Mouse (Mus musculus): ENCODE data around the gene Gng7. TPM values are rescaled to one million over a fixed set of nuclear protein-coding genes. Genes with fewer than 3 reads are reported as not detected.

The Gng7 gene
- polyA plus RNA-seq, 1 experiment from 2014 or later: 15.3 TPM

- ATAC-seq: peak; percentile 94
- peak; percentile 100 for DNase-seq (ENCODE audit: low spot score)
- H3K27ac ChIP-seq (ENCODE audit: low read depth, low read length): peak within 1 kb of the TSS; percentile 60
- peak within 1 kb of the TSS; percentile 84 for H3K4me2 ChIP-seq (ENCODE audit: low read length)
- peak within 1 kb of the TSS; percentile 71 for H3K9ac ChIP-seq (ENCODE audit: low read length)
- peaks cover 42% of the 10 kb centered on the region for H3K27me3 ChIP-seq (replicated peaks; ENCODE audit: control insufficient read depth, insufficient read depth, low read length)
- H3K4me3 ChIP-seq (ENCODE audit: low read depth, low read length): peak within 1 kb of the TSS; percentile 44
- under 1% methylated on average over 56 of the region's 56 CpGs for WGBS
- H3K36me3 ChIP-seq (ENCODE audit: control insufficient read depth, insufficient read depth, low read length): no peaks in the 10 kb centered on the region
- H3K9me3 ChIP-seq (replicated peaks; ENCODE audit: control insufficient read depth, low read length): no peaks in the 10 kb centered on the region
- peaks cover 36% of the 10 kb centered on the region for H3K4me1 ChIP-seq (ENCODE audit: control insufficient read depth, insufficient read depth, low read length)
Observed at GRCm38 (mm10) chr10:80929299-80930226, 85.2 kb downstream of the Gng7 start, which contains the start of gene Gadd45b. Gene Gadd45b, plus strand, starts transcription at chr10:80930073.

- Histone ChIP-seq H3K36me3 (ENCODE audit: control insufficient read depth, insufficient read depth, low read length) (no peaks in the 10 kb centered on the region), H3K9me3 (replicated peaks; ENCODE audit: control insufficient read depth, low read length) (no peaks in the 10 kb centered on the region), H3K4me2 (ENCODE audit: low read length) (peak overlapping the region; percentile 84), H3K27ac (ENCODE audit: low read depth, low read length) (peak overlapping the region; percentile 44; the same call in 1 of the 2 replicates), H3K4me3 (ENCODE audit: low read depth, low read length) (peak overlapping the region; percentile 44), H3K4me1 (ENCODE audit: control insufficient read depth, insufficient read depth, low read length) (peaks cover 33% of the 10 kb centered on the region), H3K27me3 (replicated peaks; ENCODE audit: control insufficient read depth, insufficient read depth, low read length) (peaks cover 34% of the 10 kb centered on the region), H3K9ac (ENCODE audit: low read length) (peak overlapping the region; percentile 71)
- peak; percentile 33 for ATAC-seq
- WGBS: under 1% methylated on average over 47 of the region's 48 CpGs
- peak; percentile 95 for DNase-seq (ENCODE audit: low spot score)
Observed at GRCm38 (mm10) chr10:80928586-80929298, 86.0 kb downstream of the Gng7 start.

DNA sequence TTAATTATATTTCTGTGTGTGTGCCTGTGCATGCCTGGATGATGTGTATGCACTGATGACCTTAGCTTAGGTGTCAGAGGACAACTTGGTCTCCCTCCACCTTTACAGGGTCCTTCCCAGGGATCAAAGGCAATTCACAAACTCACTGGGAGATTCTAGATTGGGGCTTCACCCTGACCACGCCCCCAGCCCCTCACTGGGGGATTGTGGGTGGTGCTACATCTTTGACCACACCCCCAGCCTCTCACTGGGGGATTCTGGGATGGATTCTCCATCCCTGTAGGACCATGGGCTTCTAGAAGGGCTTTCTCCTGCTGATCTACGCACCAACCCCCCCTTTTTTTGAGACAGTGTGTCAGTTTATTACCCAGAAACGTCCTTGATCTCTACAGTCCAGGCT, 89.3 kb downstream of the Gng7 start:
- Histone ChIP-seq H3K36me3 (ENCODE audit: control insufficient read depth, insufficient read depth, low read length) (no peaks in the 10 kb centered on the region), H3K9ac (ENCODE audit: low read length) (no peak overlapping the region), H3K9me3 (replicated peaks; ENCODE audit: control insufficient read depth, low read length) (no peaks in the 10 kb centered on the region), H3K4me1 (ENCODE audit: control insufficient read depth, insufficient read depth, low read length) (peaks cover 16% of the 10 kb centered on the region), H3K4me2 (ENCODE audit: low read length) (no peak overlapping the region), H3K27ac (ENCODE audit: low read depth, low read length) (no peak overlapping the region), H3K27me3 (replicated peaks; ENCODE audit: control insufficient read depth, insufficient read depth, low read length) (peaks cover 2% of the 10 kb centered on the region; the same call in 1 of the 2 replicates), H3K4me3 (ENCODE audit: low read depth, low read length) (no peak overlapping the region)
- DNase-seq (ENCODE audit: low spot score) (no peak), ATAC-seq (no peak)
- 61% methylated on average over 3 of the region's 3 CpGs for WGBS

GRCm38 (mm10) chr10:80921923-80922322, 92.8 kb downstream of the Gng7 start:
- ATAC-seq: no peak
- no peaks in the 10 kb centered on the region for H3K36me3 ChIP-seq (ENCODE audit: control insufficient read depth, insufficient read depth, low read length)
- H3K4me3 ChIP-seq (ENCODE audit: low read depth, low read length): peak overlapping the region; percentile 8; the same call in 1 of the 2 replicates
- no peaks in the 10 kb centered on the region for H3K9me3 ChIP-seq (replicated peaks; ENCODE audit: control insufficient read depth, low read length)
- no peaks in the 10 kb centered on the region for H3K27me3 ChIP-seq (replicated peaks; ENCODE audit: control insufficient read depth, insufficient read depth, low read length)
- H3K27ac ChIP-seq (ENCODE audit: low read depth, low read length): no peak overlapping the region
- 4% methylated on average over 16 of the region's 16 CpGs for WGBS
- peak overlapping the region; percentile 38 for H3K4me2 ChIP-seq (ENCODE audit: low read length)
- H3K4me1 ChIP-seq (ENCODE audit: control insufficient read depth, insufficient read depth, low read length): peaks cover 7% of the 10 kb centered on the region
- DNase-seq (ENCODE audit: low spot score): peak; percentile 48
- H3K9ac ChIP-seq (ENCODE audit: low read length): peak overlapping the region; percentile 18; the same call in 1 of the 2 replicates

DNA sequence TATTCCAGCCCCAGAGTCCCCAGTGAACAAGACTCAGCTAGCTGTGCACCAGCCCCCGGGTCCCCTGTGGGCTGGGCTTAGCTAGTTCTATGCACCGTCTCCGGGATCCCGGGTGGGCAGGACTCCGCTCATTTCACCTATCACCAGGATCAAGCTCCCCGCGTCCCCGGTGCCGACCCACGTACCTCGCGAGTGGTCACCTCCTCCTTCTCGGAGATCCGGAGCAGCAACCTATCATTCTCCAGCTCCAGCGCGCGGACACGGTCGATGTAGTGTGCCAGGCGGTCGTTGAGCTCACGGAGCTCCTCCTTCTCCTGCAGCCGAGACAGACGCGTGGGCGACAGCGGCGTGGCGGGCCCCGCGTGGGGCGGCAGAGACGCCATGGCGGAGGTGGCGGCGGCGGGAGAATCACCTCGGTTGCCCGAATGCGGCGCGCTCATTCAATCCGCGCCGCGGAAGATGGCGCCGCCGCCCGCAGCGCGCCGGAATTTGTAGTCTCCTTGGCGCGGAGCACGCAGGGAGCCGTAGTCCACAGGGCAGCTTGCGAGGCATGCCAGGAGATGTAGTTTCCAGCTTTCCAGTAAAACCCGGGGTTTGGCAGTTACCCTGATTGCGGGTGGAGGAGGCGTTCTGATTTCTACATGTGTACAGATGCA, 96.8 kb downstream of the Gng7 start, which contains the start of gene Lmnb2:
Gene Lmnb2 (minus strand): TSS at position 467 of the 656 bp plus-strand sequence.
- peak within 1 kb of the TSS; percentile 75 for H3K27ac ChIP-seq (ENCODE audit: low read depth, low read length)
- peak within 1 kb of the TSS; percentile 62 for H3K4me2 ChIP-seq (ENCODE audit: low read length)
- ATAC-seq (peak; percentile 87), DNase-seq (ENCODE audit: low spot score) (peak; percentile 93)
- WGBS: under 1% methylated on average over 56 of the region's 61 CpGs
- peak within 1 kb of the TSS; percentile 93 for H3K9ac ChIP-seq (ENCODE audit: low read length)
- H3K36me3 ChIP-seq (ENCODE audit: control insufficient read depth, insufficient read depth, low read length): peaks cover 23% of the 10 kb centered on the region
- peaks cover 7% of the 10 kb centered on the region for H3K4me1 ChIP-seq (ENCODE audit: control insufficient read depth, insufficient read depth, low read length)
- no peaks in the 10 kb centered on the region for H3K27me3 ChIP-seq (replicated peaks; ENCODE audit: control insufficient read depth, insufficient read depth, low read length)
- H3K4me3 ChIP-seq (ENCODE audit: low read depth, low read length): peak within 1 kb of the TSS; percentile 93
- no peaks in the 10 kb centered on the region for H3K9me3 ChIP-seq (replicated peaks; ENCODE audit: control insufficient read depth, low read length)

DNA sequence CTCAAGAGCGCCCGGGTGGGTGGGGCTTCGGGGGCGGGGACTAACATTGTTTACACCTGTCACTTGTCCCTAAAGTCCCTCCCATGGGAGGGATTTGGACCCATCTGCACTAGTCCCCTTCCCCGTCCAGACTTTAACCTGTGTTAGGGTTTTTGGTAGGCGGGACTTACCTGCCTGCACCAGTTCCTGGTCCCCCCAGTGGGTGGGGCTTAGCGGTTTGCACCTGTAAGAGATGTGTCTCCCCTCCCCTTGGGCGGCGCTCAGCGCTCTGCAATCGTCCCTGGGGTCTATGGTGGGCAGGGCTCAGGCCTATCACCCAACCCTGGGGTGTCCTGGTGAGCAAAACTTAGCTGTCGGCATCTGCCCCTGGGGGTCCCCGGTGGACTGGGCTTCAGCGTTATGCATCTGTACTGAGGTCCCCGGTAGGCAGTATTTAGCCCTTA, 97.4 kb downstream of the Gng7 start:
- Histone ChIP-seq H3K27me3 (replicated peaks; ENCODE audit: control insufficient read depth, insufficient read depth, low read length) (no peaks in the 10 kb centered on the region), H3K9me3 (replicated peaks; ENCODE audit: control insufficient read depth, low read length) (no peaks in the 10 kb centered on the region), H3K4me3 (ENCODE audit: low read depth, low read length) (peak overlapping the region; percentile 93), H3K4me1 (ENCODE audit: control insufficient read depth, insufficient read depth, low read length) (peaks cover 7% of the 10 kb centered on the region), H3K36me3 (ENCODE audit: control insufficient read depth, insufficient read depth, low read length) (peaks cover 28% of the 10 kb centered on the region), H3K9ac (ENCODE audit: low read length) (peak overlapping the region; percentile 93), H3K27ac (ENCODE audit: low read depth, low read length) (peak overlapping the region; percentile 75; the same call in 1 of the 2 replicates), H3K4me2 (ENCODE audit: low read length) (peak overlapping the region; percentile 62)
- ATAC-seq: peak; percentile 24; the same call in 1 of the 2 replicates
- 2% methylated on average over 15 of the region's 15 CpGs for WGBS
- DNase-seq (ENCODE audit: low spot score): peak; percentile 21

DNA sequence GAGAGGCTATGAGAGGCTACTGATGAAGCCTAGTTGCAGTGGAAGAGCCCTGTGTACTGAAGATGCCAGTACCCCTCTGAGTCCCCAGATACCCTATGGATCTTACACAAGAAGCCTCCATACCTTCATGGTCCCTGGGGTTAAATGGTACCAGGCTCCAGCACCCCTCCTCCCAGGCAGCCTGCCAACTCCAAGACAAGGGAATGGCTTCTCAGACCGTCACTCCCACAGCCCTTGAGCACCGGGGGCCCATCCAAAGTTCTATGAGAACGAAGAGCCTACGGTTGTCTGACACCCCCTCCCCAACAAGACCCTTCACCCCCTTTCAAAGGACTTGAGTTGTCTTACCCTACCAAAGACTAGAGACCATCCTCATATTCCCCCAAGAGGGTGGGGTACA, 99.0 kb downstream of the Gng7 start:
- DNase-seq (ENCODE audit: low spot score): no peak
- Histone ChIP-seq H3K27me3 (replicated peaks; ENCODE audit: control insufficient read depth, insufficient read depth, low read length) (no peaks in the 10 kb centered on the region), H3K4me1 (ENCODE audit: control insufficient read depth, insufficient read depth, low read length) (peaks cover 4% of the 10 kb centered on the region), H3K36me3 (ENCODE audit: control insufficient read depth, insufficient read depth, low read length) (peaks cover 44% of the 10 kb centered on the region), H3K9ac (ENCODE audit: low read length) (no peak overlapping the region), H3K4me3 (ENCODE audit: low read depth, low read length) (no peak overlapping the region), H3K9me3 (replicated peaks; ENCODE audit: control insufficient read depth, low read length) (no peaks in the 10 kb centered on the region), H3K4me2 (ENCODE audit: low read length) (no peak overlapping the region), H3K27ac (ENCODE audit: low read depth, low read length) (no peak overlapping the region)
- WGBS: 76% methylated on average over 4 of the region's 4 CpGs
- no peak for ATAC-seq

DNA sequence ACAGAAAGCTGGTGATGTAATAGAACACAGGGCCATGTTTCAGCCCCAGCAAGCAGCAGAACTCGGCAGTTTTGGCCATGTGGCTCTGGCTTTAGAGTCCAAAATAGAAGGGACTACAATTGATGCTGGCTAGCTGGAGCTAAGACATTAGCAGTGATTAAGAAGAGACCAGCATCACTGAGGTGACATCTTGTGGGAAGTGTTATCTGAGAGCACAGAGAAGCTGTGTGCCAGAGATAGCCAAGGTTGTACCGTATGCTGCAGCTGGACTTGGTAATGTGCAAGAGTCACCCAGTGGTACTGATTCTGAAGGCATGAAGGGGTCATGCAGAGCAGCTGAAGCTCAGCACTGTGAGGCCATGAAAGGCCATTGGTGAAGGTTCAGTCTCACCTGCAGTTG, 99.5 kb downstream of the Gng7 start:
- no peaks in the 10 kb centered on the region for H3K27me3 ChIP-seq (replicated peaks; ENCODE audit: control insufficient read depth, insufficient read depth, low read length)
- H3K4me1 ChIP-seq (ENCODE audit: control insufficient read depth, insufficient read depth, low read length): peaks cover 4% of the 10 kb centered on the region
- WGBS: 81% methylated on average over 2 of the region's 2 CpGs
- no peak overlapping the region for H3K27ac ChIP-seq (ENCODE audit: low read depth, low read length)
- DNase-seq (ENCODE audit: low spot score) (no peak), ATAC-seq (no peak)
- no peak overlapping the region for H3K4me2 ChIP-seq (ENCODE audit: low read length)
- no peaks in the 10 kb centered on the region for H3K9me3 ChIP-seq (replicated peaks; ENCODE audit: control insufficient read depth, low read length)
- H3K9ac ChIP-seq (ENCODE audit: low read length): no peak overlapping the region
- H3K36me3 ChIP-seq (ENCODE audit: control insufficient read depth, insufficient read depth, low read length): peaks cover 47% of the 10 kb centered on the region
- H3K4me3 ChIP-seq (ENCODE audit: low read depth, low read length): no peak overlapping the region
